Mouse (Mus musculus): ENCODE data around the gene Cog4. TPM values are rescaled to one million over a fixed set of nuclear protein-coding genes. Genes with fewer than 3 reads are reported as not detected.

Cog4 gene
- polyA plus RNA-seq, 1 experiment from 2014 or later = 66.0 TPM

DNA sequence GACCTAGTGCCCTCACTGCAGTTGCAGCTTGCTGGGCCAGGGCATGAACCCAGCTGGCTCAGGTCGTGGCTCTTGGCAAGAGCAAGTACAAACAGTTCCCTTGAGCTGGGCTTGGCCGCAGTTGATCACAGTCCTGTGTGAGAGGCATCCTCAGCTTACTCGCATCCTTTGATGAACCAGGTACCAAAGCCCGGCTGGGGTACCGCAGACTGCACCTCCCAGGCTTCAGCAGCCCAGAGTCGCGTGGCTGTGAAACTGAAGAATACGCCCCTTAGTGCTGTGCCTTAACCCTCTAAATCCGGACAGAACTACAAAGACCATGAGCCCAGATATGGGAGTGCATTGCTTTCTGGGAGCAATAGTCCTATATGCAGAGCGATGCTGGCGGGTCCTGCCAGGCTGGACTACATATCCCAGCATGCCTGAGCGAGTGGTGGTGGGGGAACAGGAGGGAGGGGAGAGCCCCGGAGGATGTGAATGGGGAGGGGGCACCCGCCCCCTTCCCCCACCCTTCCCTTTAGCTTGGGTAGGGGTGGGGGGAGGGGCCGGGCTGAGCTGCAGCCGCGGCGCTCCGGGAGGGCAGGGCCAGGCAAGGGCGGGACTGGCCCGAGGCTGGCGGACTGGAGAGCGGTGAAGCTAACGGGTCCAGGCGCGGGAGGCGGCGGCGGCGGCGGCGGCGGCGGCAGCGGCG is 73.1 kb downstream of the Cog4 start, which contains the start of gene St3gal2:
St3gal2 (plus strand) TSS at position 582 of the 691 bp plus-strand sequence.
- peak within 1 kb of the TSS; percentile 67 for H3K27ac ChIP-seq (ENCODE audit: low read depth)
- H3K9me3 ChIP-seq (ENCODE audit: control insufficient read depth, low read length) = no peaks in the 10 kb centered on the region
- H3K4me2 ChIP-seq (ENCODE audit: low read length) = peak within 1 kb of the TSS; percentile 61
- peak within 1 kb of the TSS; percentile 81 for H3K9ac ChIP-seq (ENCODE audit: low read length)
- H3K27me3 ChIP-seq (replicated peaks; ENCODE audit: control insufficient read depth, insufficient read depth, low read length) = no peaks in the 10 kb centered on the region
- H3K36me3 ChIP-seq (ENCODE audit: control insufficient read depth, insufficient read depth, low read length) = no peaks in the 10 kb centered on the region
- H3K4me1 ChIP-seq (replicated peaks; ENCODE audit: control insufficient read depth, insufficient read depth, low read length) = peaks cover 17% of the 10 kb centered on the region
- WGBS = under 1% methylated on average over 31 of the region's 36 CpGs
- peak within 1 kb of the TSS; percentile 70 for H3K4me3 ChIP-seq (ENCODE audit: low read depth, low read length)
- ATAC-seq (replicated peaks; ENCODE audit: low FRiP score, low TSS enrichment, low read depth) (peak; percentile 97), DNase-seq (ENCODE audit: low spot score) (peak; percentile 88)

DNA sequence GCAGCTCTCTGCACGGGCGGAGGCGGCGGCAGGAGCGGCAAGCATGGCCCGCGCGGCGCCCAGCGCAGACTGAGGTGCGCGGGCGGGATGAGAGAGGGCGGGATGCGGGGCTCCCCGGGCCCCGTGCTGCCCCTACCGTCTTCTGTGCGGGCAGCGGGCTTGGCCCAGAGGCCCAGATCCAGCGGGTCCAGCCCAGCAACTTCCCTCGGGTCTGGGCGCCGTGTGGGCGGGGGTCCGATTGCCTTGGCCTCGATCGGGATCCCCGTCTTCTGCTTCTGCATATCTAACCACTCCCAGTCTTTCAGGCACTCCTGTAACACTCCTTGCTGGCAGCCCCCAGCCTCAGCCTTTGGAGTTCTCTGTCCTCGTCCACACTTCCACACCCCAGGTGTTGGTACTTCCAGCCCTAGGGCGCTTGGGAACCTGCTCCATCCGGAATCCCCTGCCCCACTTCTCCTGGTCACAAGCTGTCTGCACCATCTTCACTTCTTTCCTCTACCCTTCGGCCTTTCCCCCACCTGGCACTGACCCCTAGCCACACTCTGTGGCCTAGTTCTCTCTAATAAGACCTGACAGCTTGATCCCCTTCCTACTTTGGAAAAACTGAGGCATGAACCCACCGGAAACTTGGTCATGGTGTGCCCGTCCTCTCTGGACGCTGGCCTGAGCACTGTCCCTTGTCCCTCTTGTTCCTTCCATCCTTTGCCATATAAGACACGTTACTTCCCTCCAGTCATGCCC is 73.8 kb downstream of the Cog4 start:
- Histone ChIP-seq H3K4me3 (ENCODE audit: low read depth, low read length) (peak overlapping the region; percentile 70), H3K36me3 (ENCODE audit: control insufficient read depth, insufficient read depth, low read length) (no peaks in the 10 kb centered on the region), H3K4me1 (replicated peaks; ENCODE audit: control insufficient read depth, insufficient read depth, low read length) (peaks cover 17% of the 10 kb centered on the region), H3K27me3 (replicated peaks; ENCODE audit: control insufficient read depth, insufficient read depth, low read length) (no peaks in the 10 kb centered on the region), H3K9me3 (ENCODE audit: control insufficient read depth, low read length) (no peaks in the 10 kb centered on the region), H3K4me2 (ENCODE audit: low read length) (peak overlapping the region; percentile 61), H3K9ac (ENCODE audit: low read length) (peak overlapping the region; percentile 81), H3K27ac (ENCODE audit: low read depth) (peak overlapping the region; percentile 67)
- ATAC-seq (replicated peaks; ENCODE audit: low FRiP score, low TSS enrichment, low read depth) (peak; percentile 59; the same call in 1 of the 2 replicates), DNase-seq (ENCODE audit: low spot score) (no peak)
- WGBS = 3% methylated on average over 35 of the region's 37 CpGs

DNA sequence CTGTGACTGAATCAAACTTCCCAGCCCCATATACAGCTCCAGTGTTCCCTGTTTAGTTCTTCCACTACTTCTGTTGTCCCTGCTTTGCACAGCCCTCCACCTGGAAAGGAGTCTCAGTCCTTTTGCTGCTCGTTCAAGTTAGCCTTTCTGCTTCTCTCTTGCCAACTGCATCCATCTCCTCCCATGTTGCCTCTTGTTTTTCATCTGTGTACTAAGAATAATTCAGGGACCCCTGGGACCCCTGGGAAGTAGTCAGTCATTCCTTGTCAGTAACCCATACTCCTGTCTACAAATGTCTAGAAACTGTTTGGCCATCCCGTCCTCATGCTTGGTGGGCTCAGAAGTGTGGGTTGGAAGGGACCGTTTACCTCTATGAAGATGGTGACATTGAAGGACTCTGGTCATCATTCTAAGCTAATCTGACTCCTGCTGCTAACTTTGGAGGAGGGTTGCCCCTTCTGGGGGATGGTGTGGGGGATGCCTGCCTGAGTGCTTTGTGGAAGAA is 74.4 kb downstream of the Cog4 start:
- no peak for DNase-seq (ENCODE audit: low spot score)

DNA sequence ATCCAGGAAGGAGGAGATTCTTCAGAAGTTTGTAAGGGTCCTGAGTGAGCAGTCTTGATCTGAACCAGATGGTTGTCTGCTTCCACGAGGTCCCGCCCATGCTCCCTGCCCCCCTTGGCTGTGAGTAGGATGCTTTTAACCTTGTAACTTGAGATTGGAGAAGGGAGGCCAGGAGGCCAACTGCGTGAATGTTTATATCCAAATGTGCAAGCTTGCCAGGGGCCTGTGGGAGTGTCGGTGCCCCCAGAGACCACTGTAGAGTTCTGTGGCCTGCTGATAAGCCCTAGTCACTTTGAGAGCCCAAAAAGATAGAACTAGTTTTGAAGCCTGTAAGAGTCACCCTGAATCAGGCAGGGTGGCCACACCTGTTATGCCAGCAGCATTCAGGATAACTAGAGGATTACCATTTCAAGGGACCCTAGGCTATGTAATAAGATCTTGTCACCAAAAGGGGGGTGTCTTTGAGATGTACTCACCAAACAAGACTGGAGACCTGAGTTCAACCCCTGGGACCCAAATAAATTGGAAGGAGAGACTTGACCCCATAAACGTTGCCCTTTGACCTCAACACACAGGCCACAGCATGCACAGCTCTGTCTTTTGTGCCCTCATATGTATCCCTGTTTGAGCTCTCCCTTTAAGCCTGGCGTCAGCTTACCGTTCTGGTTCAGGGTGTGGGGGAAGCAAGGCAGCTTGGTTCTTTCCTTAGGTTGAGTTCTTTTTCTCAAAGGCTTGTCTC is 75.3 kb downstream of the Cog4 start:
- H3K36me3 ChIP-seq (ENCODE audit: control insufficient read depth, insufficient read depth, low read length) = no peaks in the 10 kb centered on the region
- WGBS = 21% methylated on average over 7 of the region's 7 CpGs
- peaks cover 21% of the 10 kb centered on the region for H3K4me1 ChIP-seq (replicated peaks; ENCODE audit: control insufficient read depth, insufficient read depth, low read length)
- ATAC-seq (replicated peaks; ENCODE audit: low FRiP score, low TSS enrichment, low read depth) (no peak), DNase-seq (ENCODE audit: low spot score) (peak; percentile 68)
- peak overlapping the region; percentile 70 for H3K4me3 ChIP-seq (ENCODE audit: low read depth, low read length)
- H3K9me3 ChIP-seq (ENCODE audit: control insufficient read depth, low read length) = no peaks in the 10 kb centered on the region
- H3K9ac ChIP-seq (ENCODE audit: low read length) = peak overlapping the region; percentile 81
- H3K27ac ChIP-seq (ENCODE audit: low read depth) = peak overlapping the region; percentile 67
- peak overlapping the region; percentile 61 for H3K4me2 ChIP-seq (ENCODE audit: low read length)
- H3K27me3 ChIP-seq (replicated peaks; ENCODE audit: control insufficient read depth, insufficient read depth, low read length) = no peaks in the 10 kb centered on the region

More for the DNA sequence above, 74.4 kb downstream of the Cog4 start:
- Histone ChIP-seq H3K27me3 (replicated peaks; ENCODE audit: control insufficient read depth, insufficient read depth, low read length) (no peaks in the 10 kb centered on the region), H3K9ac (ENCODE audit: low read length) (peak overlapping the region; percentile 81), H3K4me2 (ENCODE audit: low read length) (peak overlapping the region; percentile 61), H3K27ac (ENCODE audit: low read depth) (peak overlapping the region; percentile 67), H3K9me3 (ENCODE audit: control insufficient read depth, low read length) (no peaks in the 10 kb centered on the region), H3K4me3 (ENCODE audit: low read depth, low read length) (peak overlapping the region; percentile 70), H3K4me1 (replicated peaks; ENCODE audit: control insufficient read depth, insufficient read depth, low read length) (peaks cover 17% of the 10 kb centered on the region), H3K36me3 (ENCODE audit: control insufficient read depth, insufficient read depth, low read length) (no peaks in the 10 kb centered on the region)
- no peak for ATAC-seq (replicated peaks; ENCODE audit: low FRiP score, low TSS enrichment, low read depth)
- 17% methylated on average over 3 of the region's 3 CpGs for WGBS

DNA sequence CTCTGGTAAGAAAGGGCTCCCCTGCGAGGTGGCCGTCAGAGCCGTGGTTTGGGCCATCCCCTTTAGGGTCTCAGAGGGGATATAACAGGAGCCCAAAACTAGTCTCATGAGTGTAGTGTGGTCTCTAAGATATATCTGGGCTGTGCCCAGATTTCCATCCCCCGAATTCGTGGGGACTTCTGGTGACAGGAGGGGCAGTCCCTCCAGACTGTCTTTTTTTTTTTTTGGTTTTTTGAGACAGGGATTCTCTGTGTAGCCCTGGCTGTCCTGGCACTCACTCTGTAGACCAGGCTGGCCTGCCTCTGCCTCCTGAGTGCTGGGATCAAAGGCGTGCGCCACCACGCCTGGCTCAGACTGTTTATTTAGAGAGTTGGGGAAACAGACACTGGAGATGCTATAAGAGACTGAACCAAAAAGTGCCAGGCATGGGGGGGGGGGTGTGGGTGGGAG is 79.3 kb downstream of the Cog4 start:
- Histone ChIP-seq H3K4me1 (replicated peaks; ENCODE audit: control insufficient read depth, insufficient read depth, low read length) (peaks cover 18% of the 10 kb centered on the region; the same call in 1 of the 2 replicates), H3K9ac (ENCODE audit: low read length) (no peak overlapping the region), H3K36me3 (ENCODE audit: control insufficient read depth, insufficient read depth, low read length) (no peaks in the 10 kb centered on the region), H3K4me3 (ENCODE audit: low read depth, low read length) (no peak overlapping the region), H3K27me3 (replicated peaks; ENCODE audit: control insufficient read depth, insufficient read depth, low read length) (no peaks in the 10 kb centered on the region), H3K9me3 (ENCODE audit: control insufficient read depth, low read length) (no peaks in the 10 kb centered on the region), H3K4me2 (ENCODE audit: low read length) (no peak overlapping the region), H3K27ac (ENCODE audit: low read depth) (no peak overlapping the region)
- DNase-seq (ENCODE audit: low spot score) = no peak
- no peak for ATAC-seq (replicated peaks; ENCODE audit: low FRiP score, low TSS enrichment, low read depth)
- WGBS = 78% methylated on average over 8 of the region's 8 CpGs

DNA sequence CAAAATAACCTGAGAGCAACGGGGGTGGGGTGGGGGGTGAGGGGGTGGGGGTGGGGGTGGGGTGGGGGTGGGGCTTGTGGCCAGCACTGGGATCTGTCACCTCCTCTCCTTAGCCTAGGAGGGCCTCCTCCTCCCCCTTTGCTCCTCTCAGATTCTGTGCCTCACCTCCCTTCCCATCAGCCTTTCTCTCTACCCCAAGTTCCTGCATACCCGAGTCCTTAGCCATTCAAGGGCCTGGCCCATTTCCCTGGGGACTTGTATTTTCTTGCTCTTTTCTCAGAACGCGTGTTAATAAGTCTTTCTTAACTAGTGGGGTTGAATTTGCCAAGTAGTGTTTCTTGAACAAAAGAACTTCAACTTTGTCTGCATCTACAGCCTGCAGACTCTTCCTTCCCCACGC is 80.3 kb downstream of the Cog4 start:
- Histone ChIP-seq H3K36me3 (ENCODE audit: control insufficient read depth, insufficient read depth, low read length) (no peaks in the 10 kb centered on the region), H3K27me3 (replicated peaks; ENCODE audit: control insufficient read depth, insufficient read depth, low read length) (no peaks in the 10 kb centered on the region), H3K27ac (ENCODE audit: low read depth) (no peak overlapping the region), H3K9me3 (ENCODE audit: control insufficient read depth, low read length) (no peaks in the 10 kb centered on the region), H3K4me3 (ENCODE audit: low read depth, low read length) (no peak overlapping the region), H3K4me2 (ENCODE audit: low read length) (no peak overlapping the region), H3K9ac (ENCODE audit: low read length) (no peak overlapping the region), H3K4me1 (replicated peaks; ENCODE audit: control insufficient read depth, insufficient read depth, low read length) (peaks cover 13% of the 10 kb centered on the region; the same call in 1 of the 2 replicates)
- ATAC-seq (replicated peaks; ENCODE audit: low FRiP score, low TSS enrichment, low read depth) (no peak), DNase-seq (ENCODE audit: low spot score) (no peak)
- 36% methylated on average over 5 of the region's 5 CpGs for WGBS

DNA sequence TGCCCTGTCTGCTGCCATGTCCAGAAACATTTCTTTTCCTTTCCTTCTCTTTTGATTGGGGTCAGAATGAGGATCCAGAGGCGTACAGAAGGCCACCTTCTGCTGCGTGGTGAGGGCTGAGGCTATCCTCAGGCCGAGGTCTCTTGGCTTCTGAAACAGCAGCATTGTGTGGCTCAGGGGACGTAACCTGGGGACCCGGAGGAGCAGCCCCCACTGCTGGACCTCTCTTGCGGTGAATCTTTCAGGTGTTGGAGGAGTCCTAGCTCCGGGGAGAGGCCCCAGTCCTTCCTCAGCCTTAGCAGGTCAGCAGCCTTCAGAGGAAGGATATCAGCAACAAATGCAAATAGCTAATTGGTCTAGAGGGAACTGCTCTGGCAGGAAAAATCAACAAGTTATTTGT is 82.0 kb downstream of the Cog4 start:
- 0 out of 2 replicates have a peak, but pooled peaks cover 9% of the 10 kb centered on the region for H3K4me1 ChIP-seq (replicated peaks; ENCODE audit: control insufficient read depth, insufficient read depth, low read length)
- ATAC-seq (replicated peaks; ENCODE audit: low FRiP score, low TSS enrichment, low read depth) (no peak), DNase-seq (ENCODE audit: low spot score) (no peak)
- H3K4me2 ChIP-seq (ENCODE audit: low read length) = no peak overlapping the region
- no peaks in the 10 kb centered on the region for H3K9me3 ChIP-seq (ENCODE audit: control insufficient read depth, low read length)
- no peaks in the 10 kb centered on the region for H3K27me3 ChIP-seq (replicated peaks; ENCODE audit: control insufficient read depth, insufficient read depth, low read length)
- no peaks in the 10 kb centered on the region for H3K36me3 ChIP-seq (ENCODE audit: control insufficient read depth, insufficient read depth, low read length)
- no peak overlapping the region for H3K9ac ChIP-seq (ENCODE audit: low read length)
- H3K4me3 ChIP-seq (ENCODE audit: low read depth, low read length) = no peak overlapping the region
- no peak overlapping the region for H3K27ac ChIP-seq (ENCODE audit: low read depth)
- 78% methylated on average over 7 of the region's 7 CpGs for WGBS

DNA sequence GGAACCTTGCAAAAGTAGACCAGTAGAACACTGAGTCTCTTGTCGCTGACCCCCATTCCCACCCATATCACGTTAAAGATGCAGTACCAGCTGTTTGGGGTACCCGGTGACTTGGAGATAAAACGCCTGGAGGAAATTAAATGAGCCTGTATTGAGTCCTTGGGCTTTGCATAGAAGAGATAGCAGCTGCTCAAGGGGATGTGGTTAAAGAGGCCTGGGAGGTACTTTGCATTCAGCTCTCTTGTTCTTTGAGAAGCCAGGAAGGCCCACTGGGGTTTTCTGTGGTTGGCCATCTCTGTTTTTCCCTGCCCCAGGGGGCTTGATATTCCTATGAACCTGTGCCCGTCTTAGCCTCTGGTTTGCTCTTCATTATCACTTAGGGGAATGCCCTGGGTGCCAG is 82.7 kb downstream of the Cog4 start:
- 67% methylated on average over 5 of the region's 5 CpGs for WGBS
- ATAC-seq (replicated peaks; ENCODE audit: low FRiP score, low TSS enrichment, low read depth) = no peak
- 0 out of 2 replicates have a peak, but pooled peaks cover 9% of the 10 kb centered on the region for H3K4me1 ChIP-seq (replicated peaks; ENCODE audit: control insufficient read depth, insufficient read depth, low read length)
- H3K9ac ChIP-seq (ENCODE audit: low read length) = no peak overlapping the region
- no peak overlapping the region for H3K4me3 ChIP-seq (ENCODE audit: low read depth, low read length)
- H3K4me2 ChIP-seq (ENCODE audit: low read length) = no peak overlapping the region
- no peak overlapping the region for H3K27ac ChIP-seq (ENCODE audit: low read depth)
- no peaks in the 10 kb centered on the region for H3K36me3 ChIP-seq (ENCODE audit: control insufficient read depth, insufficient read depth, low read length)
- no peak for DNase-seq (ENCODE audit: low spot score)
- H3K9me3 ChIP-seq (ENCODE audit: control insufficient read depth, low read length) = no peaks in the 10 kb centered on the region
- no peaks in the 10 kb centered on the region for H3K27me3 ChIP-seq (replicated peaks; ENCODE audit: control insufficient read depth, insufficient read depth, low read length)
